Mouse (Mus musculus): ENCODE measurements around the gene Pogz.

- no peak for TF ChIP-seq CTCF (IDR thresholded peaks at IDR 0.05; ENCODE audit: control insufficient read depth, insufficient read depth, low read length)
- TF ChIP-seq POLR2A (IDR thresholded peaks at IDR 0.05; ENCODE audit: borderline replicate concordance, control insufficient read depth, low read depth, low read length) = no peak
These were observed 10.0 kb downstream of the Pogz start for GRCm38 (mm10) chr3:94847382-94847781.
